Mouse (Mus musculus): ENCODE measurements at regions not wholly inside any gene's neighbourhood (a gene's known extent, or its start where the extent isn't known, plus 50 kb on each side); places are given as distances from the start of the nearest gene placed in this dataset.

GRCm38 (mm10) chr12:16261465-16261864, 349.3 kb downstream of the Lpin1 start:
- DNase-seq, result no peak

- DNase-seq, result no peak
Observed at GRCm38 (mm10) chr12:16260981-16261380, 349.8 kb downstream of the Lpin1 start.

GRCm38 (mm10) chr12:16260501-16260900, 350.3 kb downstream of the Lpin1 start:
- DNase-seq, result no peak

- no peak for DNase-seq
Observed at GRCm38 (mm10) chr12:16250621-16251020, 360.1 kb downstream of the Lpin1 start.

GRCm38 (mm10) chr12:16250096-16250495, 360.7 kb downstream of the Lpin1 start:
- no peak for DNase-seq

GRCm38 (mm10) chr12:16239792-16240191, 371.0 kb downstream of the Lpin1 start:
- DNase-seq, result no peak

GRCm38 (mm10) chr12:16237498-16237897, 373.3 kb downstream of the Lpin1 start:
- no peak for DNase-seq

GRCm38 (mm10) chr12:16233559-16233958, 377.2 kb downstream of the Lpin1 start:
- DNase-seq, result no peak

- DNase-seq, result no peak
Observed at GRCm38 (mm10) chr12:16232828-16233227, 377.9 kb downstream of the Lpin1 start.

- no peak for DNase-seq
Observed at GRCm38 (mm10) chr12:16232051-16232450, 378.7 kb downstream of the Lpin1 start.

- no peak for DNase-seq
Observed at GRCm38 (mm10) chr12:16231093-16231492, 379.7 kb downstream of the Lpin1 start.

GRCm38 (mm10) chr12:16225428-16225827, 385.3 kb downstream of the Lpin1 start:
- no peak for DNase-seq

GRCm38 (mm10) chr12:16222836-16223450, 387.8 kb downstream of the Lpin1 start:
- DNase-seq, result no peak

- DNase-seq, result no peak
Observed at GRCm38 (mm10) chr12:16222205-16222604, 388.6 kb downstream of the Lpin1 start.

GRCm38 (mm10) chr12:16221142-16221541, 389.6 kb downstream of the Lpin1 start:
- DNase-seq, result no peak

- DNase-seq, result no peak
Observed at GRCm38 (mm10) chr12:16220561-16220960, 390.2 kb downstream of the Lpin1 start.

- no peak for DNase-seq
Observed at GRCm38 (mm10) chr12:16218906-16219305, 391.9 kb downstream of the Lpin1 start.

- DNase-seq, result peak; percentile 34
Observed at GRCm38 (mm10) chr12:16210553-16210952, 393.8 kb upstream of the Trib2 start.

- no peak for DNase-seq
Observed at GRCm38 (mm10) chr12:16210111-16210510, 393.4 kb upstream of the Trib2 start.

- no peak for DNase-seq
Observed at GRCm38 (mm10) chr12:16204941-16205340, 388.2 kb upstream of the Trib2 start.

GRCm38 (mm10) chr12:16196917-16197316, 380.2 kb upstream of the Trib2 start:
- DNase-seq, result no peak

- DNase-seq, result no peak
Observed at GRCm38 (mm10) chr12:16191803-16192389, 375.2 kb upstream of the Trib2 start.

GRCm38 (mm10) chr12:16190706-16191105, 374.0 kb upstream of the Trib2 start:
- DNase-seq, result no peak

- DNase-seq, result peak; percentile 36
Observed at GRCm38 (mm10) chr12:16189441-16189840, 372.7 kb upstream of the Trib2 start.

GRCm38 (mm10) chr12:16185976-16186515, 369.3 kb upstream of the Trib2 start:
- DNase-seq, result no peak
